Mouse (Mus musculus) splenic B cell, adult 2 months (primary cell): ENCODE data around the gene Pdzd2.

Source experiments
- DNase-seq: peaks from one replicate; pipeline ENCODE4 v3.0.0-alpha.2; 2011; ENCODE audit warnings: low read depth, low spot score
- H3K27me3 ChIP-seq: 2 replicates; pipeline ENCODE4 v1.6.1; 2012; ENCODE audit warnings: mild to moderate bottlenecking, low read length, moderate library complexity, mixed read lengths; ENCODE audit not compliant: control insufficient read depth, poor library complexity, insufficient read depth, severe bottlenecking
- H3K36me3 ChIP-seq: 2 replicates; pipeline ENCODE4 v1.6.1; 2012; ENCODE audit warnings: mild to moderate bottlenecking, low read length, moderate library complexity, mixed read lengths; ENCODE audit not compliant: control insufficient read depth, poor library complexity, insufficient read depth, severe bottlenecking

Gene Pdzd2

DNA sequence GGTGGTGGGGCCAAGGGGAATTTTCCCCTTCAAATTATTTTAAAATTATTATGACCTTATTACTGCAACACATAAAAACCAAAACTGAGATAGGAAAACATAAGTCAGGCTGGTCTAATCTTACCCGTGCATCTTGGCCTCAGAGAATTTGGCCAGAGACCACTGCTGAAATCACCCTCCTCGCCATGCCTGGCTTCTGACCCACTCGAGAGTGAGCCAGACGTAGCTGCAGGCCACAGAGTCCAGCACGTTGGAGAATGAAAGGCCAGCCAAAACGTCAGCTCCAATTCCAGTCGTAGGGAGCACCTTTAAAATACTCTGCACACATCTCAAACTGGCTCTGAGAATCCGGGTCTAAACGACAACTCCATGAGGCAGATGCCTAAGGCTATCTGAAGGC lies 226.2 kb downstream of the Pdzd2 start:
- no peaks in the 10 kb centered on the region for H3K27me3 ChIP-seq
- H3K36me3 ChIP-seq = no peaks in the 10 kb centered on the region
- no peak for DNase-seq

DNA sequence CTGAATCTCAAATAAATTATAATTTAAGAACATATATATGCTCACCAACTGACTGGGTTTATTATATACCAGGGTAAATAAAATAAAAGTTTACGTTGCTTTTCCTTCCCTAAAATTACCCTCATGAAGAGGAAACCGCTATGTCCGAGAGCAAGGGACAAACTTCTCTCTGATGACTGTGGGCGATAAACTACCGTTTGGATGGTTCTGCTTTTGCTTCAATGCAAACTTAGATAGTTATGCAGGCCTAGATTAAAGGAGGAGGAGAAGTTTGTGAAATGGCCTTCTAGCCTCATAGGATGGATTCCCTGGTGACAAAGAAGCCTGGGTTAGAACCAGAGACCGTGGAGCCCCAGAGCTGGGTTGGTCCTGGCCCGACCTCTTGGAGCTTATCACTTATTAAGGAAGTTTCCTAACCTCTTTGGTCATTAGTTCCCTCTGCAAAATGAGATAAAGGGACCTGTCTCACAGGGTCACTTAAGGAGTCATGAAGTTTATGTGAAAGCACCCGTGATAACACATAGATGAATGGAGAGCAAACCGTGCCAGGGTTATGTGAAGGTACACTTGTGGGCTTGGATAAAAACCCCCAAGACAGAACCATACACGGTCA lies 230.9 kb downstream of the Pdzd2 start:
- no peaks in the 10 kb centered on the region for H3K36me3 ChIP-seq
- DNase-seq = no peak
- no peaks in the 10 kb centered on the region for H3K27me3 ChIP-seq

DNA sequence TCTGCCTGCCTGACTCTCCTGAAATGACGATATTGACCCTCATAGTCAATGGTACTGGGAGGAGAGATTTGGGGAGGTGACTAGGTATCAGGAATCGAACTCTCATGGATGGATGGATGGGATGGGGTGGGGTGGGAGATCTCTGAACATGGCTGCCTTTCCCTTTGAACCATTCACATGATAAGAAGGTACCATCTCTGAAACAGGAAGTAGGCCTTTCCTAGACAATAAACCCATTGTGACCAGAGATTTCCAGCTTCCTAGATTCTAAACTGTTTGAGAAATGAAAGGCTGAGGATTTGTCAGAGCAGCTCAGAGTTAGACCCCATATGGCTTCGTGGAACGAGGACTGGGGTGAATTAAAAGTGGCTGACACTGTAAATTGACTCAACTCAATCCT lies 232.2 kb downstream of the Pdzd2 start:
- no peaks in the 10 kb centered on the region for H3K27me3 ChIP-seq
- H3K36me3 ChIP-seq = no peaks in the 10 kb centered on the region
- no peak for DNase-seq

DNA sequence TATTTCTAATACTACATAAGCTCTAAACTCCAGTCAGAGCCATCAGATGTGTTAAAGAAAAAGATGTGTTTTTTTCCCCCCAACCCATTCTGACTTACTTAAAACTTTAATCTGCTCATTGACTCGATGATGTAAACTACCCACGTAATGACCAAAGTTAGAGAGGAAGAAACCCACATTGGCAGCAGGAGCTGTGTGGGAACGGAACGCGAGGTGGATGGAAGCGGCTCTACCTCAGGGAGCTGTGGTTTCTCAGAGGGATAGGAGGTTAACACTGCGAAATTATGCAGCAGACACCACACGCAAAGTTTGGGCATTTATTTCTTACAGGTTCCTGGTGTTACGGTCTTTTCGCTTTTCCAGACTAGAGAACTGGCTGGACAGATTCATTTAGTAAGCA lies 233.2 kb downstream of the Pdzd2 start:
- DNase-seq = no peak
- Histone ChIP-seq H3K27me3 (no peaks in the 10 kb centered on the region), H3K36me3 (no peaks in the 10 kb centered on the region)

DNA sequence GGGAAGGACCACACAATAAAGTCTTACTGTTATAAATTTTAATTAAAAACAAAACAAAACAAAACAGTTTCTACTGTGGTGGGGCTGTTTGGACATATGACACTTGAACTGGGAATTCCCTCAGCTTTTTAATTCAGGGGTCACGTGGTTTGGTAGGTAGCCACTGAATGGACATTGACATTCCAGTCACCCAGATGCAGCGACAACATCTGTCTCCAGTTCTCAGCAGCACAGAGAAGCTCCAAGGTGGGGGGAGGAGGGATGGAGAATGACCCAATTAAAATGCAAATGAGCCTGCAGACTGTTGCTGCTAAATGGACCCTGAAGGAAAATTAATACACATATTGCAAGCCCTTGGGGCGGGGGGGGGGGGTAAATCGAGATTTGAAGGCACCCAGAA lies 233.6 kb downstream of the Pdzd2 start:
- H3K27me3 ChIP-seq = no peaks in the 10 kb centered on the region
- H3K36me3 ChIP-seq = no peaks in the 10 kb centered on the region
- no peak for DNase-seq

DNA sequence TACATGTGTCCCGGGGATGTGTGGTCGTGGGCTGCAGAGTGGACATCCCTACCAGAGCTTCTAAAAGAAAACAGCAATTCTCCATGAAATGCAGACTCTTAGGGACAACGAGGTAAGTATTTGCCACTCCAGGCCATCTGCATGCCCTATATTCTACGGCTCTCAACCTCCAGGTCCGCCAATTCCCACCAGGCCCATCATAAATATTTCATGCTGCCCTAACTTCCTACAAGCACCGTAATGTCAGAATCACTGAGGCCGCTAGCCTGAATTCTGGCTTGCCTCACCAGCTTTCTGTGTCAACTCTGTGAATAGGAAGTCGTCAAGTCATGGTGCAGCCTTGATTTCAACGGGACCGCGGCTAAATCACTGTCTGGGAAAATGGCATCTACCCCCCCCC lies 234.2 kb downstream of the Pdzd2 start:
- H3K27me3 ChIP-seq = no peaks in the 10 kb centered on the region
- no peaks in the 10 kb centered on the region for H3K36me3 ChIP-seq
- no peak for DNase-seq

DNA sequence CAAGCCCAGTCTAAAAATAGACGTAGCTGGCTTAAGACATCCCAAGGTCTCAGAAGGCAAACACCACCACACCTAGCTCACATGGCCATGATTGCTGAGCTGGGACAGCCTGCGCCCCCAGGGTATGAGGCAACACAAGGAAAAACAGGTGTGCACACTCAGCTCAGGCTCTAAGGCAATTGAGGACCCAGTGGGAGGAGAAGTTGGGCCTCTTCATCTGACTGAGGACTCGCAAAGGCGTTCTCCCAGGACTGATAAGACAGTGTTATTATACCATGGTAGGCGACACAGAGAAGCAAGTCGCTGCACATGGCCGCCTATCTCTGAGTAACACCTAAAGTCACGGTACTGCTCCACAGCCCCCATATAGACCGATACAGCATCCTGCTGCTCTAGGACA lies 235.8 kb downstream of the Pdzd2 start:
- H3K36me3 ChIP-seq = no peaks in the 10 kb centered on the region
- DNase-seq = no peak

DNA sequence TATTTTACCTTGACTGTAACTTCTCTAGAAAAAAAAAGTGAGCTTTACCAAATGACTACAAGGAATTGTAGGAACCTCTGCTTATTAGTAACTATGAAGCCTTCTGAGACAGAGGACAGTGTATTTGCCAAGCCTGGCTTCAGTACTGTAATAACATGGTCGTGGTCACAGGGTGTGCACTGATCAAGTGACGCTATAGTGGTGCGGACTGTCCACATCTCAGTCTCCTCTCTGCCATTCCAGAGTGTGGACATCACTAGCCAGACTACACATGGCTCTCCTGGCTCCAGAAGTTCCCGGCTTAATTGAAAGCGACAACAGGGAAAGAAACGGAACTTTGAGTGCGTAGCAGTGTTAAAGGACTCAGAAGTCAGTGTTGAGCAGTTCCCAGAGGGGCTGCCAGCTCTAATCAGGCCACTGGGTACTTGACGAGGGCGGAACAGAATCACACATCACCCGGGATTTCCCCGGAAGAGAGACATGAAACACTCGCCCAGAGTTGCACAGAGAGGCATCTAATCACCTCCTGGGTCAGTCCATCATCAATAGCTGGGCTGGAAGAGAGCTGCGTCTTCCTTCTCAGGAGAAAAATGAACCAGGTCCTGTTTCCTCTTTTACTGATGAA lies 237.7 kb downstream of the Pdzd2 start:
- Histone ChIP-seq H3K27me3 (no peaks in the 10 kb centered on the region), H3K36me3 (no peaks in the 10 kb centered on the region)
- no peak for DNase-seq

More for the DNA sequence above, 235.8 kb downstream of the Pdzd2 start:
- no peaks in the 10 kb centered on the region for H3K27me3 ChIP-seq

DNA sequence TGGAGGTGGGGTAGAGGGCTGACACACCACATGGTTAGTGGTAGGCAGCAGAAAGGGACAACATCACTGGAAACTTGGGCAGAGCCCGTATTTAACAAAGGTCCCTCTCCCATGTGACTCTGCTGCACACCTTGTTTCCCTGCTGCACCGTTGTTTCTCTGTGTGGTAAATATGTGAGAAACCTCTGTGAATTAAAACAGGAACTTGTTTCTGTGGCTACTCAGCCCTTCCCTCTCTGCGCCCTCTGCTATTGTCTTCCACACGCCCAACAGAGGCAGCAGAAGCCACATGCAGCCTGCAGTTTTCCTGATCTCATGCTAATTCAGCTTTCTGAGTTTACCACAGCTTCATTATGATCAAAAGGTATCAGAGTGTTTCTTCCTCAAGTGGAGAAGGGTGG lies 239.1 kb downstream of the Pdzd2 start:
- no peaks in the 10 kb centered on the region for H3K36me3 ChIP-seq
- no peaks in the 10 kb centered on the region for H3K27me3 ChIP-seq
- no peak for DNase-seq

DNA sequence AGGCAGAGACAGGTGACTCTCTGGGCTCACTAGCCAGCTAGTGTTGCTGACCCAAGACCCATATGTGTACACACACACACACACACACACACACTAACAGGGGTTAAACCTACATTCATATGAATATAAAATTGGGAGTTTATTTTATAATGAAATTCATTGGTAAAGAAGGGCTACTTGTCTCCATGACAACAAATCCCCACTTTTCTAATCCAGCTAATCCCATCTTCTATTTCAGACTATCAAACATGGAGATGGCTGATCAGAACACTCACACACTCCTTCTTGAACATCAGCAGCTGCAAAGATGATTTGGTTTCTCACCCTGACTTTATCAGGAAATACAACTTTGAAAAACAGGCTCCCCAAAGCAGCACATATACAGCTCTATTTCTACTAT lies 245.6 kb downstream of the Pdzd2 start:
- DNase-seq = no peak
- no peaks in the 10 kb centered on the region for H3K36me3 ChIP-seq
- no peaks in the 10 kb centered on the region for H3K27me3 ChIP-seq

DNA sequence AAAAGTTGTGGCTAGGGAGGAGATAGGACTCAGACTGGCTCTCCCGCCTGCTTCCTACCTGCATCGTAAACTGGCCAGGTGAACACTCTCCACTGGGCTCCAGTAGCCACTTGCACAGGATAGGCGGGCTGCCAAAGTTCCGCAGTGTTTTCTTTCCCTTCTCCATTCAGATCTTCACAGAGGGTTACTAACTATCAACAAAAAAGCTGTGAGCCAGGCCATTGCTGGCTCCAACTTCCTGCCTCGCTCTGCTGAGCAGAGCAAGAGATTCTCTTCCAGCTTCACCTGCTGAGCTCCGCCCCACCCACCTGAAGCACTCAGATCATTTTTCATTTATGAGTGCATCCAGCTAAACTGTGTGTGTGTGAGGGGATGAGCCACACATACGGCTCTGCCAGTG lies 246.5 kb downstream of the Pdzd2 start:
- DNase-seq = no peak
- no peaks in the 10 kb centered on the region for H3K27me3 ChIP-seq
- H3K36me3 ChIP-seq = no peaks in the 10 kb centered on the region

DNA sequence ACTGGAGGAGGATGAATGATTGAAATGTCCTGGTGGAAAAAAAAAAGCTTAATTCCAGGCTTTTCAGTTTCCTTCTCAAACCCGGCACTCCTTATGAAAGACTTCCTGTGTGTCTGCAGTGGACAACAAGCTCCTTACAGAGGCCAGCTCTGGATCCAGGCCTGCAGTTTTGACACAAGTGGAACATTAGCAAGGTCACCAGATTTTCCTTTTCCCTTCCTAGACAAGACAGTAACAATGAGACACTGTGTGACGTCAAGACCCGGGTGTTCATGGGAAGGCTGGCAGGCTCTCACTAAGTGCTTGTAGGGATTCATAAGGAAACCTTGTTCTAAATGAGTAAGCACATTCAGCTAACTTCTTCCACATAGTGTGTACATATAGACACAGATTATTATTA lies 248.8 kb downstream of the Pdzd2 start:
- DNase-seq = no peak
- no peaks in the 10 kb centered on the region for H3K36me3 ChIP-seq
- H3K27me3 ChIP-seq = no peaks in the 10 kb centered on the region

DNA sequence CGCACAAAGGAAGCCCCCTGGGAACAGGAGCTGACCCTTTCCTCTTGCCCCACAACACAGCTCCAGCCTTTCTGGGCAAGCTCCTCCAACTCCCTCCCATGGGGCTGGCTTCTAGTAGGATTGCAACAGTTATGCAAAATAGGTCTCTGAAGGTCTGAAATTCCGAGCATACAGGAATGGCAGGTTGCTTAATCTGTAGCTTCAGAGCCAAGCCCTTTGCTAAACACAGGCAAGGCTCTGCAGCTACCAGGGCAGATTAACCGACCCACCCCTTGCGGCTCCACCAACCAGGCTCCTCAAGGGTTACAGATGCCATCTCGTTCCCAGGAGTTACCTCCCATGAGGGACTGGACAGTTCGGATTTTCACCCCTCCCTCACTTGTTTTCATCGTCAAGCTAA lies 249.2 kb downstream of the Pdzd2 start:
- DNase-seq = no peak
- Histone ChIP-seq H3K36me3 (no peaks in the 10 kb centered on the region), H3K27me3 (no peaks in the 10 kb centered on the region)

DNA sequence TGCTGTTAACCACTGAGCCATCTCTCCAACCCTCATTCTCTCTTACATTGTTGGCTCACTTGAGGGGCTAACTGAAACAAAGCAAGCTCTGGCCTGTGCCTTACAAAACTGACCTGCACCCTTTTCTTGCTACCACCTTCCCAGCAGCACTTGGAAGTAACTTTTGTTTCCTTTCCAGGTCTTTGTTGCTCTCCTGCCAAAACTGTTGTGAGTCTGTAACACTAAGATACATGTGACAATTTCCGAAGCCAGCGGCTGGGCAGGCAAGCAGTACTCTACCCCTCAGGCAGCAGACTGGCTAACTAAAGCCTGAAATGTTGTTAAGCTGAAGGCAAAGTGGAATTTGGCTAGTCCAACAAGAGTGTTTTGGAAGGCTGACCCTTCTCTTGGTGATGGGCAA lies 251.4 kb downstream of the Pdzd2 start:
- DNase-seq = no peak
- no peaks in the 10 kb centered on the region for H3K36me3 ChIP-seq
- no peaks in the 10 kb centered on the region for H3K27me3 ChIP-seq

DNA sequence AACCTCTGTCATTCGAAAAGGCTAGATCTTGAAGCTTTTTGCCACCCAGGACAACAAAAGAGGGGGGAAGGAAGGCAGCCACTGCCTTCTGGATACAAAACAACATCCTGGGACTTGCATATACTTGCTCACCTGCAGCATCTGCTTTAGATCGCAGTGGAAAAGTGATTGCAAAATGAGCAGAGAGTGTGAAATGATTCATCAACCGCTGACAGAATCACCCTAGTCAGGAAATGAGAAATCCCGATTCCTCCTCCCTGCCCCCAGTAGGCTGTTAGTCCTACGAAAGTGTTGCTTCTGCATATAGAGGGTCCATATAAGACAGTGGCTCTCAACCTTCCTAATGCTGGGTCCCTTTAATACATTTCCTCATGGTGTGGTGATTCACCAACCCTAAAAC lies 258.5 kb downstream of the Pdzd2 start:
- H3K27me3 ChIP-seq = no peaks in the 10 kb centered on the region
- no peaks in the 10 kb centered on the region for H3K36me3 ChIP-seq
- DNase-seq = no peak

DNA sequence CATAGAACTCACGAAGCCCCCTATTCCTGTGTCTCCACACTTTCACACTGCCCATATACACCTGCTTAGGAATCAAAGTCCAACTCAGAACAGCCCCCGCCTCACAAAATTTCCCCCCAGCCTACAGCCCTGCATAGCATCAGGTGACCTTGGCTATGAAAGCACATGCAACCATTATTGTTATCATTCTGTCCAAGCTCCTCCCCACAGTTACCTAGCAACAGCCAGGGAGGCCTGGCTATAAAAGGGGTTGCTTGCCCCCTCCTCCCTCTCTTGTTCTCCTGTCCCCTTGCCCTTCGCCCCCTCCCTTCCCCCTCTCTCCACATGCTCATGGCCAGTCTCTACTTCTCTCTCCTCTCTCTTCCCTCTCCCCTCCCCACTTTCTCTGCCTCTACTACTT lies 259.4 kb downstream of the Pdzd2 start:
- Histone ChIP-seq H3K36me3 (no peaks in the 10 kb centered on the region), H3K27me3 (no peaks in the 10 kb centered on the region)
- no peak for DNase-seq
